Mouse (Mus musculus): ENCODE data around the gene Retreg3. TPM values are rescaled to one million over a fixed set of nuclear protein-coding genes. Genes with fewer than 3 reads are reported as not detected.

Gene Retreg3
- polyA plus RNA-seq, 1 experiment from 2014 or later, result 10.4 TPM

DNA sequence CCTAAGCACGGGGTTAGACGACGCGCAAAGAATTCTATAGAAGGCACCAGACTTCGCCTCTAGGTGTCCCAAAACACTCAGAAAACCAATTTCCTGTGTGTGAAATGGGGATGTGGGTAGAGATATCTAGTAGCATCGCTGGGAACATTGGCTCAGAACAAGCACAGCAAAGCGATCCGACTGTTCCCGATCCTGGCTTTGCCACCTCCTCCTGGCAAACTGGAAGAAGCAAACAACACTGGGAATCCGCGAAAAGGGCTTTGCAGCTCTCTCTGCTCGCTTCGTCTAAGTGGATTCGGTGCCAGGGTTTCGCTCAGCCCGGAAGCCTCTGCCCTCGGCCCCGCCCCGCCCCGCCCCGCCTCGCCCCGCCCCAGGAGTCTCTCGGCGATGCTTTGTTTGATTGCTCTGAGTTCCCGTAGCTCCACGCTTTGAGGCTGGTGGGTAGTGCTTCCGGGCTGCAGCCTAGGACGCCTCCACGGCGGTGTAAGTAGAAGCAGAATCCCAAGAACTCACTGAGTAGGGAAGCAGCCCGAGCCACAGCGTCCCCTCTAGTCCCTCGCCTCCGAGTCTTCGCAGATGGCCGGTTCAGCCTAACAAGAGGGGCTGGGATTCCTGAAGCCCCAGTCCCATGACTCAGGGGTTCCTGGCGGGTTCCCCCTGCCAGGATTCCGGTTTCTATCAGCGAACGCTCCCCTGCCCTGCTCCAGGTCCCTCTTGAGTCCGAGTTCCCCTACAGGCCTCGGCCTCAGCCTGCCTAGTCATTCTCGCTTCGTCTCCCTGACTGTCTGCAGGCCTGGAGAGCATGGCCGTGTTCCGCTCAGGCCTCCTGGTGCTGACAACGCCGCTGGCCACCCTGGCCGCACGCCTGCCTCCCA lies 37.2 kb downstream of the Retreg3 start, which contains the start of gene Coasy:
Coasy (plus strand) TSS at position 358 of the 875 bp plus-strand sequence.
- Histone ChIP-seq H3K27ac (replicated peaks; ENCODE audit: low read depth, low read length) (peak within 1 kb of the TSS; percentile 91), H3K36me3 (ENCODE audit: control insufficient read depth, insufficient read depth, low read length) (peaks cover 10% of the 10 kb centered on the region; the same call in 1 of the 2 replicates), H3K4me2 (ENCODE audit: low read depth, low read length) (peak within 1 kb of the TSS; percentile 95), H3K4me1 (ENCODE audit: control insufficient read depth, insufficient read depth, low read length) (peaks cover 7% of the 10 kb centered on the region), H3K4me3 (ENCODE audit: low read depth, low read length) (peak within 1 kb of the TSS; percentile 88), H3K27me3 (replicated peaks; ENCODE audit: control insufficient read depth, insufficient read depth, low read length) (peaks cover 43% of the 10 kb centered on the region), H3K9me3 (ENCODE audit: control insufficient read depth, low read length) (no peaks in the 10 kb centered on the region), H3K9ac (ENCODE audit: low read depth, low read length) (peak within 1 kb of the TSS; percentile 90)
- DNase-seq (ENCODE audit: low spot score) (peak; percentile 96), ATAC-seq (ENCODE audit: low read depth) (peak; percentile 92)
- WGBS, result under 1% methylated on average over 34 of the region's 51 CpGs

GRCm38 (mm10) chr11:101081659-101082058 lies 38.0 kb downstream of the Retreg3 start:
- Histone ChIP-seq H3K4me2 (ENCODE audit: low read depth, low read length) (peak overlapping the region; percentile 95), H3K27ac (replicated peaks; ENCODE audit: low read depth, low read length) (peak overlapping the region; percentile 91), H3K9me3 (ENCODE audit: control insufficient read depth, low read length) (no peaks in the 10 kb centered on the region), H3K4me3 (ENCODE audit: low read depth, low read length) (peak overlapping the region; percentile 88), H3K36me3 (ENCODE audit: control insufficient read depth, insufficient read depth, low read length) (peaks cover 10% of the 10 kb centered on the region; the same call in 1 of the 2 replicates), H3K9ac (ENCODE audit: low read depth, low read length) (peak overlapping the region; percentile 90), H3K4me1 (ENCODE audit: control insufficient read depth, insufficient read depth, low read length) (peaks cover 7% of the 10 kb centered on the region), H3K27me3 (replicated peaks; ENCODE audit: control insufficient read depth, insufficient read depth, low read length) (peaks cover 49% of the 10 kb centered on the region)
- 5% methylated on average over 10 of the region's 10 CpGs for WGBS
- no peak for DNase-seq (ENCODE audit: low spot score)
- no peak for ATAC-seq (ENCODE audit: low read depth)

DNA sequence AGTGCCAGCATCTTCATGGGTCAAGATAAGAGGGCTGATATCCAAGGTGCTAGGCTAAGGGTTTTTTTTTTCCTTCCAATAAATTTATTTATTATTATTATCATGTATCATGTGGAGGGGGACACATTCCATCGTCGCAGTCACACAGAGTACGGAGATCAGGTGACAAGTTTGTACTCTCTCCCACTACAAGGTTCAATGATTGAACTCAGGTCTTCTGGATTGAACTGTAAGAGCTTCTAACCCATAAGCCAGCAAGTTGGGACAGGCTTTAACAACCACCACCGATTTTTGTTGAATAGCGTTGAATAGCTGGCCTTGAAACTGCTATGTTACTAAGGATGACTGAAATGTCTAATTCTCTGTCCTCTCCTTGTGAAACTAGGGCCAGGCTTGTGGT lies 39.3 kb downstream of the Retreg3 start:
- Histone ChIP-seq H3K27ac (replicated peaks; ENCODE audit: low read depth, low read length) (no peak overlapping the region), H3K9ac (ENCODE audit: low read depth, low read length) (no peak overlapping the region), H3K36me3 (ENCODE audit: control insufficient read depth, insufficient read depth, low read length) (peaks cover 5% of the 10 kb centered on the region; the same call in 1 of the 2 replicates), H3K4me2 (ENCODE audit: low read depth, low read length) (no peak overlapping the region), H3K27me3 (replicated peaks; ENCODE audit: control insufficient read depth, insufficient read depth, low read length) (peaks cover 49% of the 10 kb centered on the region), H3K4me3 (ENCODE audit: low read depth, low read length) (no peak overlapping the region), H3K9me3 (ENCODE audit: control insufficient read depth, low read length) (no peaks in the 10 kb centered on the region), H3K4me1 (ENCODE audit: control insufficient read depth, insufficient read depth, low read length) (peaks cover 7% of the 10 kb centered on the region)
- DNase-seq (ENCODE audit: low spot score) (no peak), ATAC-seq (ENCODE audit: low read depth) (no peak)
- WGBS, result 62% methylated on average over 5 of the region's 5 CpGs

GRCm38 (mm10) chr11:101079746-101080145 lies 39.9 kb downstream of the Retreg3 start:
- WGBS, result 4% methylated on average over 25 of the region's 27 CpGs
- no peak overlapping the region for H3K27ac ChIP-seq (replicated peaks; ENCODE audit: low read depth, low read length)
- no peaks in the 10 kb centered on the region for H3K9me3 ChIP-seq (ENCODE audit: control insufficient read depth, low read length)
- H3K4me2 ChIP-seq (ENCODE audit: low read depth, low read length), result peak overlapping the region; percentile 45
- ATAC-seq (ENCODE audit: low read depth) (no peak), DNase-seq (ENCODE audit: low spot score) (no peak)
- peaks cover 49% of the 10 kb centered on the region for H3K27me3 ChIP-seq (replicated peaks; ENCODE audit: control insufficient read depth, insufficient read depth, low read length)
- H3K36me3 ChIP-seq (ENCODE audit: control insufficient read depth, insufficient read depth, low read length), result no peaks in the 10 kb centered on the region
- peaks cover 7% of the 10 kb centered on the region for H3K4me1 ChIP-seq (ENCODE audit: control insufficient read depth, insufficient read depth, low read length)
- peak overlapping the region; percentile 25 for H3K4me3 ChIP-seq (ENCODE audit: low read depth, low read length)
- H3K9ac ChIP-seq (ENCODE audit: low read depth, low read length), result peak overlapping the region; percentile 49; the same call in 1 of the 2 replicates

DNA sequence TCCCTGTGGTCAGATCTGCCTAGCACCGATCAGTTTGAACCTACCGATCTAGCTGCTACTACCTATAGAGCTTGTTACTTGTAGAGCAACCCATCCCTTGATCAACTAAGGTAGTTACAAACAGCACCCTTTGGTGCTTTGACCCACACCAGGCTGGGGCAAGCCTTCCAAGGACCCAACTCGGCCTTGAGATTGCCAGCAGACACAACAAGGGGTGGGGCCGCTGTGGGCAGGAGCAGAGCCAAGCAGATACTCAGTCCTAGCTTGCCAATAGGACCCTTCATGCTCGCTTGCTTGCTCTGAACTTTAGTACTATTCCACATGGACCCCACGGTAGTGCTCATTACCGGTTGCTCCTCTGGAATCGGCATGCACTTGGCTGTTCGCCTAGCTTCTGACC lies 41.6 kb downstream of the Retreg3 start, which contains the start of gene Hsd17b1:
Hsd17b1 (plus strand) TSS at position 291 of the 400 bp plus-strand sequence.
- no peak within 1 kb of the TSS for H3K4me3 ChIP-seq (ENCODE audit: low read depth, low read length)
- WGBS, result 59% methylated on average over 9 of the region's 9 CpGs
- ATAC-seq (ENCODE audit: low read depth), result no peak

DNA sequence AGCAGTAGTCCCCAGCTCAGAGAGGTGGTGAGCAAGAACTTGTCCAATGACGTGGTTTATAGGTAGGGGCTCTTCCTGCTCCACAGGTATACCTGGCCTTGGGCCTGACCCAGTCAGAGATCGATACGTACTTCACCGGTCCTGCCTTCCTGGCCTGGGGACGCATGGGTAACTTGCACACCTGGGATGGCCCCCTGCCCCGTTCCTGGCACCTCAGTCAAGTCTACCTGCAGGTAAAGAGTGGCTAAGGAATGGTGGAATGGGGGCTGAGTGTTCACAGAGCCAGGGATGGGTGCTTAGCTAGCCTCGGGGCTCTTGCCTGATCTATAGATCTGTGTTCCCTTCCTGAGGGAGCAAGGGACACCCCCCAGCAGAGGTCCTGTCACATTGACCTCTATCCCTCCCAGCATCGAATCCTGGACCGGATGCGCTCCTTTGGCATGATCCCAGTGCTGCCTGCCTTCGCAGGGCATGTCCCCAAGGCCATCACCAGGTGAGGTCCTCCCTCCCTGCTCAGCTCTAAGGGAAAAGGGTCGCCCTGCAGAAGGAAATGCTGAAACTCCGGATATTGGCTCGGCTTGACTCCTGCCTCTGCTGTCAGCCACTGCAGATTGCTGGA lies 47.8 kb downstream of the Retreg3 start:
- ATAC-seq (ENCODE audit: low read depth), result no peak
- 72% methylated on average over 14 of the region's 14 CpGs for WGBS
- Histone ChIP-seq H3K9ac (ENCODE audit: low read depth, low read length) (no peak overlapping the region), H3K36me3 (ENCODE audit: control insufficient read depth, insufficient read depth, low read length) (no peaks in the 10 kb centered on the region), H3K4me1 (ENCODE audit: control insufficient read depth, insufficient read depth, low read length) (peaks cover 10% of the 10 kb centered on the region), H3K27ac (replicated peaks; ENCODE audit: low read depth, low read length) (no peak overlapping the region), H3K4me3 (ENCODE audit: low read depth, low read length) (no peak overlapping the region), H3K4me2 (ENCODE audit: low read depth, low read length) (no peak overlapping the region), H3K9me3 (ENCODE audit: control insufficient read depth, low read length) (no peaks in the 10 kb centered on the region), H3K27me3 (replicated peaks; ENCODE audit: control insufficient read depth, insufficient read depth, low read length) (peaks cover 9% of the 10 kb centered on the region)
- DNase-seq (ENCODE audit: low spot score), result no peak

More for the DNA sequence above, 41.6 kb downstream of the Retreg3 start, which contains the start of gene Hsd17b1:
- Histone ChIP-seq H3K4me1 (ENCODE audit: control insufficient read depth, insufficient read depth, low read length) (peaks cover 2% of the 10 kb centered on the region), H3K9ac (ENCODE audit: low read depth, low read length) (no peak within 1 kb of the TSS), H3K4me2 (ENCODE audit: low read depth, low read length) (no peak within 1 kb of the TSS), H3K36me3 (ENCODE audit: control insufficient read depth, insufficient read depth, low read length) (no peaks in the 10 kb centered on the region), H3K27me3 (replicated peaks; ENCODE audit: control insufficient read depth, insufficient read depth, low read length) (peaks cover 49% of the 10 kb centered on the region), H3K9me3 (ENCODE audit: control insufficient read depth, low read length) (no peaks in the 10 kb centered on the region), H3K27ac (replicated peaks; ENCODE audit: low read depth, low read length) (no peak within 1 kb of the TSS)
- no peak for DNase-seq (ENCODE audit: low spot score)

- peaks cover 10% of the 10 kb centered on the region for H3K4me1 ChIP-seq (ENCODE audit: control insufficient read depth, insufficient read depth, low read length)
- ATAC-seq (ENCODE audit: low read depth) (no peak), DNase-seq (ENCODE audit: low spot score) (no peak)
- H3K36me3 ChIP-seq (ENCODE audit: control insufficient read depth, insufficient read depth, low read length), result no peaks in the 10 kb centered on the region
- H3K9me3 ChIP-seq (ENCODE audit: control insufficient read depth, low read length), result no peaks in the 10 kb centered on the region
- WGBS, result 88% methylated on average over 5 of the region's 6 CpGs
- peak overlapping the region; percentile 83; the same call in 1 of the 2 replicates for H3K4me3 ChIP-seq (ENCODE audit: low read depth, low read length)
- H3K4me2 ChIP-seq (ENCODE audit: low read depth, low read length), result peak overlapping the region; percentile 99
- 0 out of 2 replicates have a peak overlapping the region, but pooled peaks have one; percentile 19 for H3K9ac ChIP-seq (ENCODE audit: low read depth, low read length)
- H3K27ac ChIP-seq (replicated peaks; ENCODE audit: low read depth, low read length), result no peak overlapping the region
- peaks cover 8% of the 10 kb centered on the region; the same call in 1 of the 2 replicates for H3K27me3 ChIP-seq (replicated peaks; ENCODE audit: control insufficient read depth, insufficient read depth, low read length)
These were observed 48.7 kb downstream of the Retreg3 start for GRCm38 (mm10) chr11:101070987-101071386.

- WGBS, result 0% methylated on average over 14 of the region's 36 CpGs
- H3K4me1 ChIP-seq (ENCODE audit: control insufficient read depth, insufficient read depth, low read length), result peaks cover 10% of the 10 kb centered on the region
- H3K9me3 ChIP-seq (ENCODE audit: control insufficient read depth, low read length), result no peaks in the 10 kb centered on the region
- peak overlapping the region; percentile 99 for H3K4me2 ChIP-seq (ENCODE audit: low read depth, low read length)
- peaks cover 8% of the 10 kb centered on the region; the same call in 1 of the 2 replicates for H3K27me3 ChIP-seq (replicated peaks; ENCODE audit: control insufficient read depth, insufficient read depth, low read length)
- no peak for DNase-seq (ENCODE audit: low spot score)
- peak overlapping the region; percentile 79 for H3K9ac ChIP-seq (ENCODE audit: low read depth, low read length)
- peak overlapping the region; percentile 83 for H3K4me3 ChIP-seq (ENCODE audit: low read depth, low read length)
- no peaks in the 10 kb centered on the region for H3K36me3 ChIP-seq (ENCODE audit: control insufficient read depth, insufficient read depth, low read length)
- no peak overlapping the region for H3K27ac ChIP-seq (replicated peaks; ENCODE audit: low read depth, low read length)
- peak; percentile 61 for ATAC-seq (ENCODE audit: low read depth)
These were observed 49.5 kb downstream of the Retreg3 start for GRCm38 (mm10) chr11:101070189-101070527.
